Mouse (Mus musculus): ENCODE measurements around the gene Ndrg2. TPM values are rescaled to one million over a fixed set of nuclear protein-coding genes. Genes with fewer than 3 reads are reported as not detected.

Ndrg2 gene
- polyA plus RNA-seq (2015; fragmentation: Illumina TruSeq; extraction: RNeasy Lipid Tissue Mini Kit (QIAGEN cat#74804); ENCODE audit: low read depth, low replicate concordance) = 1,154 TPM

DNA sequence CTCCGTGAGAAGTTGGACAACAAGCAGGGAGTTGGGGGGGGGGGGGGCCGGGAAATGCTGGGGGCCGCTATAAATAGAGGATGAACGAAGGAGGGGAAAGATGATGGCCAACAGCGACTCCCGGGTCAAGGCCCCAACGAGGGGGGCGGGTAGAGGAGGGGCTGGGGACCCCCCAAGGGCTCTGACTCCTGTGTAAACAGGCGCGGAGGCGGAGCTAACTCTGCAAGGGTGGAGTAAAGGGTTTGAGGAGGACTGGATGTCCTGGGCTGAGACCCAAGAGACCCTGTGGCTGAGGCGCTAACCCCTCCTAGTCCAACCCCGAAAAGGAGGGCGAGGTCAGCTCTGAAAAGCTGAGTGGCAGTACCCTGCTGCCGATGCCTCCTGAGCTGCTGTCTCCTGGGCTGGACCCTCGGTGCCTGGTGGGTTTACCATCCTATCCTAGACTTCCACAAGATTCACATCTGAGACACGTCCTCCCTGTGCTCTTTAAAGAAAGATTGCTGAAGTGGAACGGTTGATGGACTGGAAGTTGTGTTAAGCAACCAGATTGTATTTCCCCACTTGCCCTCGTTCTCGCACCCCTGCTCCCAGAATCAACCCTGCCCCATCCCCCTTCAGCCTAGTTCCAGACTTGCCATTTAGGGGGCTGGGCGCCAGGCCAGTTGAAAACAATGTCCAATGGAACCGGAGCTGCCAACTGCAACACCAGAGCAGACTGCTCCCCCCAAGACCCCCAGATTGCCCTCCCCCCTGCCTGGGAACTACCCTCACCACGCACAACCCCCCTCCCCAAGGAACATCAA lies at the start of gene Ndrg2:
Gene Ndrg2, minus strand, starts transcription at position 199 of the 803 bp plus-strand sequence.

DNA sequence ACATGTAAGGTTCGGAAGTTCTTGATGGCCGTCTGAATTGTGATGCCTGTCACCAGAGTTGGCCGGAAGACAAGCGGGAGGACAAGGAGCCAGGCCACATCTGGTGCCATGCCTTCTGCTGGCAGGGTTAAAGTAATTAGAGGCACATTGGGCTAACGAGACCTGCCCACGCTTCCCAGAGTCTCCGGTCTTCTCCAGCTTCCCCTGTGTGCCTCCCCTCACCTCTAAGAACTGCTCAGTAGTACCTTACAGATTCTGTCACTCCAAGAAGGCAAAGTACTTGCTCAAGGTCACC lies 8.6 kb upstream of the Ndrg2 start, which contains the start of gene Rnase13:
Gene Rnase13, minus strand, starts transcription at position 203 of the 295 bp plus-strand sequence.

DNA sequence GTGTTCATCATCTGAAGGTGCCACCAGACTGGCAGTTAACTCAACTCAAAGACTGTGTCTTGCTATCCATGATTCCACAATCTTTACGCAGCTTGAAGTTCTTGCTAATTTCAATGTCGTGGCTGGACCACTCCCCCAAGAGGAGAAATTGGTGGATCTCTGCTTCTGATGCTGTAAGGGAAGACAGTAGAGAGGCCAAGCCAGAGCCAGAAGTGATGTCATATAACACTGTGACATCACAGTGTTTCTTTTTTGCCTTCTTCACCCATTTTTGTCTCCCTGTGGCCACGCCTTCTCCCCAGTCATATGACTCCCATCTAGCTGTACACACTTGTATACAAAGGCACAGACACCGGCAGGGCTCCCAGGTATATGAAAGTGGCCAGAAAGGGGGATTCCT lies 4.2 kb upstream of the Ndrg2 start, which contains the start of gene Tppp2:
Gene Tppp2, plus strand, starts transcription at position 301 of the 400 bp plus-strand sequence.

DNA sequence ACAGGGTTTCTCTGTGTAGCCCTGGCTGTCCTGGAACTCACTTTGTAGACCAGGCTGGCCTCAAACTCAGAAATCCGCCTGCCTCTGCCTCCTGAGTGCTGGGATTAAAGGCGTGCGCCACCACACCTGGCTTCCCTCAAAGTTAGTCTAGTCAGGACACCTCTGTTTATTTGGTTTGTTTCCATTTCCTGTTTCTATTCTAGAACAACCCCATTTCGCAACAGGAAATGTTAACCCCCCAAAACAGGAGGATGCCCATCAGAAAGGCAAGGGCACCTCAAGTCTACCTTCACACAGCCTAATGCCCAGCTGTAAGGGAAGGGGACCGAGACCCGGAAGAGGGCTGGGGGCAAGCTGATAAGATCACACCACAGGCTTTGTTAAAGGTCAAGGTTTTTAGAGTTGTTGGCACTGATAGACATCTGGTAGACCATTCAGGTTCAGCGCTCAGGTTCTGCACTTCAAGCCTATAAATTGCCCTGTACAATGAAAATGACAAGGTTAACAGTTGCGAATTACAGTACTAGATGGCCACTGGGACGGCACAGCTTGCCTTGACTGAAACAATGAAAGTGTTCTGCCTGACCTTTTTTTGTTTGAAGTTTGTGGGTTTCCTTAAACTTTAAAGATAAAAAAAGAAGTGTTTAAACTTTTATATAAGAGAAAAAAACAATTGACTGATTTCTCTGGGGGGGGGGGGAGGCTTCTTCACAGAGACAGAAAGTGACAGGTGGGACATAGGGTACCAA lies 21.6 kb downstream of the Ndrg2 start, which contains the start of gene Slc39a2:
Gene Slc39a2, plus strand, starts transcription at position 699 of the 749 bp plus-strand sequence.

DNA sequence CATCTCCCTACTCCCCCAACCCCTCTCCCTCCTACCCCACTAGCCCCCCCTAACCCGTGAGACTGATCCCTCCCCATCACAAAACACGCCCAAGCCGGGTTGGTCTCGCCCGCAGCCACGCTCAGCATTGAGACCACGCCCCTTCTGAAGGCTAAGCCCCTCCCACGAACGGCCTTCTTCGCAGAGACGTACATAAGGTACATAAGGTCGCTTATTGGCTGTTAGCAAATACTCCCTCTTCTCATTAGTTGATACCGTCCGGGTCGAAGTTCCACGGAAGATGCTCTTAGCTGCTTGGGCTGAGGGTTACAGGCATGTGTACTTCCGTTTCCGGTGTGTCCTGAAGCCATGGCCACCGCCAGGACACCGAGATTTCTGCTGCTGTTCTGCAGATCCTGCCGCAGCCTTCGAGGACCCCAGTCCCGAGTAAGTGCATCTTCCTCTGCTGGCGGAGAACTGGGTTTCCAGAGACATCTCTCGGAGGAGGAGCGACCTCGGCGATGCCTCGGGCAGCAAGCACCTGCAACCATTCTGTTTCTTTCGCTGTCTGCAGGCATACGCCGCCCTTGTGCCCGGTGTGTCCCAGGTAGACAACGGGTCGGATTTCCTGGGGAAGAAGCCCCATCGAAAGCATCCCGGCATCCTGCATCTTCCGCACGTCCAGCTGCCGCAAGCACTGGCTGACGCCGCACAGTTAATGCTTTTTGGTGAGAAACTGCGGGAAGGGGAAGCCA lies 29.2 kb downstream of the Ndrg2 start, which contains the start of gene Mettl17:
Gene Mettl17, plus strand, starts transcription at position 245 of the 734 bp plus-strand sequence.

Other genes with a start within 250 kb of the Ndrg2 start
- gene Gm17079, start 218.7 kb downstream of the Ndrg2 start, polyA plus RNA-seq (2015; fragmentation: Illumina TruSeq; extraction: RNeasy Lipid Tissue Mini Kit (QIAGEN cat#74804); ENCODE audit: low read depth, low replicate concordance) = not detected
- gene Gm5800, start 197.0 kb downstream of the Ndrg2 start, polyA plus RNA-seq (2015; fragmentation: Illumina TruSeq; extraction: RNeasy Lipid Tissue Mini Kit (QIAGEN cat#74804); ENCODE audit: low read depth, low replicate concordance) = not detected
- not detected for gene Ang4, start 140.6 kb downstream of the Ndrg2 start, polyA plus RNA-seq (2015; fragmentation: Illumina TruSeq; extraction: RNeasy Lipid Tissue Mini Kit (QIAGEN cat#74804); ENCODE audit: low read depth, low replicate concordance)
- not detected for gene AY358078, start 114.1 kb downstream of the Ndrg2 start, polyA plus RNA-seq (2015; fragmentation: Illumina TruSeq; extraction: RNeasy Lipid Tissue Mini Kit (QIAGEN cat#74804); ENCODE audit: low read depth, low replicate concordance)
- not detected for gene Ear6, start 60.5 kb downstream of the Ndrg2 start, polyA plus RNA-seq (2015; fragmentation: Illumina TruSeq; extraction: RNeasy Lipid Tissue Mini Kit (QIAGEN cat#74804); ENCODE audit: low read depth, low replicate concordance)
- gene Mettl17, start 29.3 kb downstream of the Ndrg2 start, polyA plus RNA-seq (2015; fragmentation: Illumina TruSeq; extraction: RNeasy Lipid Tissue Mini Kit (QIAGEN cat#74804); ENCODE audit: low read depth, low replicate concordance) = 24.8 TPM
- 8.1 TPM for gene Slc39a2, start 21.3 kb downstream of the Ndrg2 start, polyA plus RNA-seq (2015; fragmentation: Illumina TruSeq; extraction: RNeasy Lipid Tissue Mini Kit (QIAGEN cat#74804); ENCODE audit: low read depth, low replicate concordance)
- not detected for gene Tppp2, start 4.3 kb upstream of the Ndrg2 start, polyA plus RNA-seq (2015; fragmentation: Illumina TruSeq; extraction: RNeasy Lipid Tissue Mini Kit (QIAGEN cat#74804); ENCODE audit: low read depth, low replicate concordance)
- not detected for gene Rnase13, start 8.6 kb upstream of the Ndrg2 start, polyA plus RNA-seq (2015; fragmentation: Illumina TruSeq; extraction: RNeasy Lipid Tissue Mini Kit (QIAGEN cat#74804); ENCODE audit: low read depth, low replicate concordance)
- gene Arhgef40, start 70.6 kb upstream of the Ndrg2 start, polyA plus RNA-seq (2015; fragmentation: Illumina TruSeq; extraction: RNeasy Lipid Tissue Mini Kit (QIAGEN cat#74804); ENCODE audit: low read depth, low replicate concordance) = 33.4 TPM
- not detected for gene Tmem253, start 101.5 kb upstream of the Ndrg2 start, polyA plus RNA-seq (2015; fragmentation: Illumina TruSeq; extraction: RNeasy Lipid Tissue Mini Kit (QIAGEN cat#74804); ENCODE audit: low read depth, low replicate concordance)
- 31.0 TPM for gene Zfp219, start 106.6 kb upstream of the Ndrg2 start, polyA plus RNA-seq (2015; fragmentation: Illumina TruSeq; extraction: RNeasy Lipid Tissue Mini Kit (QIAGEN cat#74804); ENCODE audit: low read depth, low replicate concordance)
- not detected for gene Olfr221, start 128.3 kb upstream of the Ndrg2 start, polyA plus RNA-seq (2015; fragmentation: Illumina TruSeq; extraction: RNeasy Lipid Tissue Mini Kit (QIAGEN cat#74804); ENCODE audit: low read depth, low replicate concordance)
- gene Hnrnpc, start 189.9 kb upstream of the Ndrg2 start, polyA plus RNA-seq (2015; fragmentation: Illumina TruSeq; extraction: RNeasy Lipid Tissue Mini Kit (QIAGEN cat#74804); ENCODE audit: low read depth, low replicate concordance) = 311 TPM
- gene Rpgrip1, start 196.5 kb upstream of the Ndrg2 start, polyA plus RNA-seq (2015; fragmentation: Illumina TruSeq; extraction: RNeasy Lipid Tissue Mini Kit (QIAGEN cat#74804); ENCODE audit: low read depth, low replicate concordance) = 2.6 TPM